Mouse (Mus musculus): ENCODE results near the gene Tank. TPM values are rescaled to one million over a fixed set of nuclear protein-coding genes. Genes with fewer than 3 reads are reported as not detected.

Tank gene
- total RNA-seq, 4 experiments from 2014 or later, result 16.8 to 21.4 (median 17.5) TPM

- no peak for DNase-seq (ENCODE audit: low spot score)
Measured at GRCm38 (mm10) chr2:61655382-61656281, 77.2 kb downstream of the Tank start.

GRCm38 (mm10) chr2:61656421-61657411 lies 78.3 kb downstream of the Tank start:
- DNase-seq (ENCODE audit: low spot score), result peak; percentile 7

- no peak for DNase-seq (ENCODE audit: low spot score)
Measured at GRCm38 (mm10) chr2:61659254-61659653, 80.9 kb downstream of the Tank start.

- no peak for DNase-seq (ENCODE audit: low spot score)
Measured at GRCm38 (mm10) chr2:61662833-61663232, 84.4 kb downstream of the Tank start.

GRCm38 (mm10) chr2:61663573-61664241 lies 85.3 kb downstream of the Tank start:
- DNase-seq (ENCODE audit: low spot score), result no peak

GRCm38 (mm10) chr2:61667420-61667819 lies 89.0 kb downstream of the Tank start:
- no peak for DNase-seq (ENCODE audit: low spot score)

- DNase-seq (ENCODE audit: low spot score), result no peak
Measured at GRCm38 (mm10) chr2:61668260-61668659, 89.9 kb downstream of the Tank start.

- no peak for DNase-seq (ENCODE audit: low spot score)
Measured at GRCm38 (mm10) chr2:61674555-61674954, 96.2 kb downstream of the Tank start.

GRCm38 (mm10) chr2:61681572-61681971 lies 103.2 kb downstream of the Tank start:
- no peak for DNase-seq (ENCODE audit: low spot score)

- no peak for DNase-seq (ENCODE audit: low spot score)
Measured at GRCm38 (mm10) chr2:61686533-61686932, 108.1 kb downstream of the Tank start.

GRCm38 (mm10) chr2:61689086-61689485 lies 110.7 kb downstream of the Tank start:
- no peak for DNase-seq (ENCODE audit: low spot score)

Other genes with a start within 250 kb of the Tank start
- 10 to 100 TPM; 51.7 to 61.2 (median 55.4) TPM for gene Psmd14, start 133.1 kb downstream of the Tank start, total RNA-seq (2022)
- not detected for gene Tbr1, start 224.3 kb downstream of the Tank start, total RNA-seq (2022)